7 mouse cellular contexts compared by ENCODE assay signal in the genomic region with DNA sequence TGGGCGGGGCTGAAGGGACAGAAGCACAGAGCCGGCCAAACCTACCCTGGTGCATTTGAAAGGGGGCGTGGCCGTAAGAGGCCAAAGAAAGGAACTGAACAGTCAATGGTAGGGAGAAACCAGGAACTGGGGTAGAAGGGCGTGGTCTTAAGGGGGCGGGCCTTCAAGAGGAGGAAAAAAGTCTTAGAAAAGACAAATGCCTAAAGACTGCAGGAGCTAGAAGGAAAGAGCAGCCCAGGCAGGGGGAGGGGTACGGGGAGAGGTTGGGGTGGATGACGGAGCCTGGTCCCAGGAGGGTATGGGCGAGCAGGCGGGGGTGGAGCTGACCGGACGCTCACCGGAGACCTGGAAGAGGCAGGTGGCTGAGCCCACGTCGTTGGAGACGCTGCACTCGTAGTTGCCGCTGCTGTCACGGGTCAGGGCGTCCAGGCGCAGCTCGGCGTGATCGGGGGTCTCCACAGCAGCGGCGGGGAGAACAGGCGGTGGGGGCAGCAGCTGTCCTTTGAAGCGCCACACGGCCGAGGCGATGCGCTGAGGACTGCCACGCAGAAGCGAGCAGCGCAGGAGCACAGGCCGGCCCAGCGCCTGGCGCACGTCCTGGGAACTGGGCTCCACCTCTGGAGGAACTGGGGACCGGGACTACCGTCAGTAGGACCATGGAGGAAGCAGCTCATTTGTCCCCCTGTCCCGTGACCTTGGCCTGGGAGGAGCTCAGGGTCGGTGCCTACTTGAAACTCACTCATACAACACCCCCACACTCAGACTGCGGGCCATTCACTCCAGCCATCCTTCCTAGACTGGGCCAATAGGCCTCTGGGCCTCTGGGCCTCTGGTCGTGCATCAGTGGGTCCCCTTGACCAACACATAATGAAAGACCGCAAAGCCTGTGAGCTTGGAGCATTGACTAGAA.
DNase-seq lines count a peak whose midpoint lies in the region; ATAC-seq lines count a peak whose summit lies in the region.

No protein-coding gene starts in this region.

- no peak overlapping the region for H3K27ac ChIP-seq in embryonic facial prominence, embryonic 13.5 days
- no peak overlapping the region for H3K27ac ChIP-seq in heart, embryonic 16.5 days (ENCODE audit: low read length)

- ATAC-seq in embryonic facial prominence, embryonic 13.5 days (ENCODE audit: insufficient number of reproducible peaks, insufficient read depth, low FRiP score, low TSS enrichment, low read depth): peak; percentile 33; the same call in 1 of the 2 replicates
- ATAC-seq in heart, embryonic 16.5 days (replicated peaks; ENCODE audit: extremely low read depth, insufficient read depth, low FRiP score): peak; percentile 58
- peak; percentile 81 for ATAC-seq in megakaryocyte progenitor cell, adult 5-6 weeks (replicated peaks; ENCODE audit: poor library complexity)

- peak overlapping the region; percentile 72 for H3K9ac ChIP-seq in embryonic facial prominence, embryonic 13.5 days
- H3K9ac ChIP-seq in heart, embryonic 16.5 days (ENCODE audit: low read length): peak overlapping the region; percentile 73

- 4% methylated on average over 46 of the region's 46 CpGs for WGBS in embryonic facial prominence, embryonic 13.5 days
- WGBS in heart, embryonic 16.5 days: 6% methylated on average over 43 of the region's 46 CpGs

- peaks cover 8% of the 10 kb centered on the region for H3K27me3 ChIP-seq in embryonic facial prominence, embryonic 13.5 days
- no peaks in the 10 kb centered on the region for H3K27me3 ChIP-seq in heart, embryonic 16.5 days (ENCODE audit: control insufficient read depth, insufficient read depth, low read length)

- peak; percentile 64 for DNase-seq in adrenal gland, adult 2 months
- peak; percentile 31 to 67 for DNase-seq in kidney, postnatal 36 days
- DNase-seq in spleen, postnatal 14 days (ENCODE audit: low spot score in 2 of 2): peak; percentile 24 to 53
- DNase-seq in cerebellum, postnatal 36 days: no peak

- peak overlapping the region; percentile 96 for H3K4me2 ChIP-seq in embryonic facial prominence, embryonic 13.5 days
- peak overlapping the region; percentile 98 for H3K4me2 ChIP-seq in heart, embryonic 16.5 days (ENCODE audit: low read depth, low read length)

- peaks cover 27% of the 10 kb centered on the region for H3K4me1 ChIP-seq in embryonic facial prominence, embryonic 13.5 days
- H3K4me1 ChIP-seq in heart, embryonic 16.5 days (ENCODE audit: control insufficient read depth, insufficient read depth, low read length): peaks cover 12% of the 10 kb centered on the region

- peak overlapping the region; percentile 55 for H3K4me3 ChIP-seq in embryonic facial prominence, embryonic 13.5 days
- peak overlapping the region; percentile 60 for H3K4me3 ChIP-seq in heart, embryonic 16.5 days (ENCODE audit: low read length)

- H3K36me3 ChIP-seq in embryonic facial prominence, embryonic 13.5 days: no peaks in the 10 kb centered on the region
- no peaks in the 10 kb centered on the region for H3K36me3 ChIP-seq in heart, embryonic 16.5 days (ENCODE audit: control insufficient read depth, insufficient read depth)

- peaks cover 4% of the 10 kb centered on the region; the same call in 1 of the 2 replicates for H3K9me3 ChIP-seq in embryonic facial prominence, embryonic 13.5 days
- no peaks in the 10 kb centered on the region for H3K9me3 ChIP-seq in heart, embryonic 16.5 days (replicated peaks; ENCODE audit: control insufficient read depth, low read length)

Comparison
In these comparisons a context has a peak if more than half of its experiments do, and no peak if none do; other contexts are left out.
1. DNase-seq: peak in adrenal gland, adult 2 months (single experiment), kidney, postnatal 36 days (2 of 2) and spleen, postnatal 14 days (2 of 2); none in cerebellum, postnatal 36 days (0 of 2).
2. Peak in every context shown above with its lines, with median percentiles within 50 percentile points of each other: ATAC-seq.